Mouse (Mus musculus) layer of hippocampus, adult 11-12 months (tissue): ENCODE measurements at regions not wholly inside any gene's neighbourhood (a gene's known extent, or its start where the extent isn't known, plus 50 kb on each side); places are given as distances from the start of the nearest gene placed in this dataset.

Source experiments
- DNase-seq: peaks from one replicate; pipeline ENCODE4 v3.0.0; 2022; ENCODE audit warnings: low spot score

DNA sequence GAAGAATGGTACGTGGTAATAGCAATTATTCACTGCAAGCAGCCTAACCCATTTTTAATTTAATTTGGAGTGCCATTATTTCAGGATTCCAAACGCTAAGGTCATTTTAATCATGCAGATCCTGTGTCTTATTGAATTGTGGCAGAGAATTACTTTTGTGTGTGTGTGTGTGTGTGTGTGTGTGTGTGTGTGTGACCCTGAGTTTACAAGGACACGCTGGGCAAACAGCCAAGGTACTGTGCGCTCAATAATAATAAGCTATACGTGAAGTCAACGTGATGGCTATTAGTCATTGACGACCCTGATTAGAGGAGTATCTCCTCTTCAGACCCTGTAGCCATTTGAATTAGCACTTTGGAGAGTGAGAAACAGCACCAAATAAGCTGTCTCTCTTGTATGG, 144.1 kb downstream of the Klf7 start:
- DNase-seq, result no peak

DNA sequence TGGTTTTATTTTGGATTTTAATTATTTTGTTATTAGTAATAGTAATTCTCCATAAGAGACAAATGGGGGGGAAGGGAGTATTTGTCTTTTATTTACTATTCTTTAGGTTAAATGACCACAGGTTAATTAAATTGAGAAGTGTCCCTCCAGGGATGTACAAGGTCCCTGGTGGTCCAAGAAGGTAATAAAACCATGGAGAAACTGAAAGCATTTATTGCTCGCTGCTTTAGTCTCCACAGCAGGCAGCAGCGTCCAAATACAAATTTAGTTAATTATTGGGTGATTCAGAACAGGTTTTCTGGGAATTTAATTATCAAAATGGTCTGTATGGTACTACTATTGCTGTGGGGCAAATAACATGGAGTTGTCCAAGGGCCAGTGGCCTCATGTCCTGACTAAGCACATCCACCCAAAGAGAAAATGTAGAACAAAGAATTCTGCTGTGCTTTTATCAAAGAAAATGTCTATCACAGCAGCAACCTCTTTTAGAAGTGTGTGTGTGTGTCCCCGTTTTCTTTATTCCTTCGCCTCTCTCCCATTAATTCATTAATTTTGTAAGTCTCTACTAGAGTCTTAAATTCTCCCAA, 144.7 kb downstream of the Klf7 start:
- DNase-seq, result no peak

DNA sequence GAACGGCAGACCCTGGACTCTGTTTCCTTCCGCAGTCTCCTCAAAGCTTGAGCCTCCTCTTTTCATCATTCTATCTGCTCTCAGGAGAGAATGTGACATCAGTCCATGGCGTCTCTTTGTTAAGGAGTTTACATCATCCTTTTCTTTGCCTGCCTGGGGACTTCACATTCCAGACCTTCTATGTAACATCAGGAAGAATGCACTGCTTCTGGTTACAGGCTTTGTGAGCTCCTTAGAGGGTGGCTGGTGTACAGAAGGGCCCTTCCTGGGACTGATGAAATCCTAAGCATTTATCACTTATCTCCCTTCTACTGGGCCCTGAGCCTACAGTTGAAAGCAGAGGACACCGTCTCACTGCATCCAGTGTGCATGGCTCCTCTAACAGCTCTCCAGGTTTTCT, 145.2 kb downstream of the Klf7 start:
- DNase-seq, result no peak

DNA sequence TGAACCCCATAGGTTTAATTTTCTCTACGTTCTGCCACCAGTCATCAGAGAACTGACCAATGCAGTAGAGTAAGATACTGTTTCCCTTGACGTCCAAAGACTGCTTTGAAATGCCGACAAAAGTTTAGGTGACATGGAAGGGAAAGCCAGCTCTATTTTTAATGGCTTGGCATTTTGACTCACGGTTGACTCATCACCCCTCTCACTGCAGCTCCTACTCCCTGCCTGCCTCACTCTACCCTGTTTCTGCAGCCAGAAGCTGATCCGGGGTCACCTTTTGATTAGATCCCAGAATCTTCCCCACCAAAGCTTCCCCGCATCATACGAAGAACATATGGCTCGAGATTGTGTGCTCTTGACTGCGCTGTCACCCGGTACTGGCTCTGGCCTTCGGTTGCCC, 154.2 kb downstream of the Klf7 start:
- DNase-seq, result no peak

DNA sequence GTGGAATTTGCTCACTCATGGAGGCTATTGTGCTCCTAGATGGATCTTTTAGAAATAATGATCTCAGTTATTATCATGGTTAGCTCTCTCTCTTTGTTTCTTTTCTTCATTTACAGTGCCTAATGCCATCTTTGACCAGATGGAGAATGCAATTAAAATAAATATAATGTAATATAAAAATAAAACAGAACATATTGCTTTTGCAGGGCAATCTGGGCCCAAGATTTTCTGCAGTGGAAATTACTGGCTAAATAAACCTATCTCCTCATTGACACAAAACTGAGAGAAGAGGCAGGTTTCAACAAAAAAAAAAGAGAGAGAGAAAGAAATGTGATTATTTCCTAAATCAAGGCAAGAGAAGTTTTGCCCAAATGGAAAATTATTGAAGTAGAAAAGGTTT, 156.6 kb downstream of the Klf7 start:
- no peak for DNase-seq

DNA sequence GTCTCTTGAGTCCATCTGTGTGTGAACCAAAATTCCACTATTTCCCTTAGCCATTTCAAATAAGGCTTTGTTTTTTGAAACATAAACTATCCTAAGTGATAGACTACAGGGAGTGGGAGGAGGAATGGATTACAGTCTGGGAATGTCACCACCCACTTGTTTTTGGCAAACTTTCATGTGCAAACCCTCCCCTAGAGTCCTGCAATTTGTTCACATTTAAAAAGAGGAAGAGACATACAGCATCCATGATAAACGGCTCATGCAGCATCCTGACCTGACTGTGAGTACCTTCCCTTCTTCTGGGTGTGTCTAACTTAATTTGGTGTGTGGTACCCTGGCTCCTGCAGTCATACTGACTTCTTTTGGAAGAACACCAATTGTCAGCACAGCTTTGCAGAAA, 157.6 kb downstream of the Klf7 start:
- DNase-seq, result peak; percentile 29

DNA sequence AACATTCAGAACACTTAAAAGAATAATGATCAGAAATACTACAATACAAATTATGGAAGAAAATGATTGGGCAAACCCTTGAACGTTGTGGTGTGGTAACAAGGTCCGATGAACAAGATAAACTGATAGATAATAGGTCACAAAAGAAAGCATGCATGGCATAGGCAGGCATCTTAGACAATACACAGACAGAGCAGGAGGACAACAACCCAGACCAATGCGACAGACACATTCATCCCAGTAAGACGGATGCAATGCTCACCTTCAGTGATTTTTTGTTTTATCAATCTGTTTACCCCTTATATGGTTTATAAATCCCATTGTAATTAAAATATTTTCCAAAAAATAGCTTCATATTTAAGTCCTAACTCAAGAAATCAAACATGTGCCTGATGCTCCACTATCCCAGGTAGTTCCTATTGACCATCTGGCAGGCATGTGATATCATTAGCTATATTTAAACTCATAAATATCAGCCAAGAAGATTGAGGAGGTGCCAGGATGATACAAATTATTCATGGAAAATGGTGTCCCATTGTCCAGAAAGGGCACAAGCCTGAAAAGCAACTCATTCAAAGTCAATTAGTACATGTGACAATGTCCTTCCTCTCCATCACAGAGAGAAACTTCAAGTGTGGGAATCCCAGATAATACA, 166.3 kb downstream of the Klf7 start:
- no peak for DNase-seq

DNA sequence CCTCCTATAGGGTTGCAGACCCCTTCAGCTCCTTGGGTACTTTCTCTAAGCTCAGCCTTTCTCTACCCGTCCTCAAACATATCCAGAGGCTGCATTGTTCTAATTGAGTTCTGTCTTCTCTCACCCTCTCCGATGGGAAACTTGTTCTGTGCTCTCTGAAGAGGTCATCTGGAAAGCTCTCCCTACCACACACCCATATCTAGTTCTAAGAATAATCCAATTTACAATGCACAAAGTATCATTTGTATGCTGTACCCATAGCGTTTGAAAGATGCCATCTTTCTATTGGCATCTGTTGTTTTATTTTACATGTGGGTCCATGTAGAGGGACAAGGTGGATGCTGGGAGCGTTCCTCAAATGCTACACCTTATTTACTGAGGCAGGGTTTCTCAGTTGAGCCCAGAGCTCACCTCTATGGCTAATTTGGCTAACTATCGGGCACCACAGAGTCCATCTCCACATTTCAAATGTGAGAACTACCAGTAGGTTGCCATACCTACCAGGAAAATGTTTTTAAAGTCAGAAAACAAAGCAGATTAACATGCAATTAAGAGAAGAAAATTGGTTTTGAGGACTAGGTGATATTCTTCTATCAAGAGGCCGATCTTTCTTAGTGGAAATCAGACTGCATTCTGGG, 167.1 kb downstream of the Klf7 start:
- DNase-seq, result no peak

DNA sequence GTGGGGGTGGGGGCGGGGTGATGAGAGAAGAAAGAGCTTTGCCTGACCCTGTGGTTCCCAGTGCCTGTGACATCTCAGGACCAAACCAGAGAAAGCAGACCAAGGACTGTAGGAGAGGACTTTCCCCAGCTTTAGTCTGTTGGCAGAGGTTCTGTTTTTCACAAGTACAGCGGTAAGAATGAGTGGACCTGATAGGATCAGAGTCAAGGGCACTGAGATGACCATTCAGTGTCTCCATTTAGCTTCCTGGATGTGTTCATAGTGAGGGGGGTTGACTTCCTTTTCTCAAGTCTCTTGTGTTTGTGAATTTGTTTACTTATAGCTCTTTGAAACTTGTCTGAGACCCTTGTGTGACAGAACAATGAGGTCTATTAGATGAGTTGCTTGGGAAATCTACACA, 167.9 kb downstream of the Klf7 start:
- no peak for DNase-seq

DNA sequence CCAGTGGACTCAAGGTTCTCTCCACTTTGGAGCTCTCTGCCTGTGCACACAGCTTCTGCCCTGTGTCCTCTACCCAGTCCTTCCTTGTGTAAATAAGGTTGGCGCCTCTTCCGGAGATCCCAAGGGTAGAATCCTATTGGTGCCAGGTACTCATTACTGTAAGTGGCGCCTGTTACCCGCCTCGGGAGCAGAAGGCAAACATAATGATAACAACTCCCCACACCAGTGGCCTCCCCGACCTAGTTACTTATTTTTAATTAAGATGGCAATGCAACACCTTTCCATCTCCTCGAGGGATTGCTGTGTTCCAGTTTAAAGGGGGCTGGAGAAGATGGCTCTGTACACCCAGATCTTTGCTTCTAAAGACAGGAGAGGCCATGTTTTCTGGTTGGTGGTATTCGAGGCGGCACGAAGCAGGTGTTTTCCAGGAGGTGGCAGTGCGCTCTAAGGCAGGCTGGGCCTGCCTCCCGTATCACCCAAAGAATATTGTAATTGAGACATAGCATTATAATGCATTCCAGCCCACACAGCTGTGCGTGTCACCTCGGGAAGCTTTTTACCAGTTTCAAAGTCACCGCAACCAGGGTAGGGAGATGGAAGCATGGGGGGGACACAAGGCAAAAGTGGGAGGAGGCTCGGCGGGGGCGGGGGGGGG, 168.7 kb downstream of the Klf7 start:
- peak; percentile 72 for DNase-seq

DNA sequence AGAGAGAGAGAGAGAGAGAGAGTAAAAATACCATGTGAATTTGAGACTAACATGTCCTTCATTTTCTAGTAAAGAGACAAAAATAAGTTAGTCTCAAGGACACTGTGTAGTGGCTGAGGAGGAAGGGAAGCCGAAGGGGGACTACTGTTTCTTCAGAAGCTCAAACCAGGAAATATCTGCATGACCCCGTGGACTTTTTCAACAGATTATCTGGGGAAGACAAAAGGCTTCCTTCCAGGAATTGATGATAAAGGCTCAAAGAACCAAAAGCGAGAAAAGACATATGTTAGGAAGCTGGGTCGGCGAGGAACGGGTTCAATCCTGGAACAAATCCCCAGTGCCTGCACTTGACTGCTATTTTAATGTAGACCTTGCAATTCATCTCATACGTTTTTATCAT, 170.4 kb downstream of the Klf7 start:
- DNase-seq, result no peak

DNA sequence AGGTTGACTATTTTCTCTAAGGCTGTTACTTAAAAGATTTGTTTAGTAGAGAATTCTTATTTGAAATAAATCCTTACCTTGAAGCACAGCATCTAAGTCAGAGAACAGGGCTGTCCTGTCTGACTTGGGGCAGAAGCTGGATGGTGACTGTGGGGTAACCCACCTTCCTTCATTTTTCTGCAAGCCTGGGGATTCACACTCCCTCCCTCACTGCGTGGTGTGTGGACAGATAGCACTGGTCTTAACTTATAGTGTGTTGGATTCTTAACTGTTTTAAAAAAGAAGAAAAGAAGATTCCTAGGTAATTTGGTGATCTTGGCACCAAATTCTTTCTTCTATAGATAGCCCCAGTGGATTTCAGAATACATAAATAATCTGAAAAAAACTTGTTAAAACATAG, 174.8 kb downstream of the Klf7 start:
- DNase-seq, result no peak

DNA sequence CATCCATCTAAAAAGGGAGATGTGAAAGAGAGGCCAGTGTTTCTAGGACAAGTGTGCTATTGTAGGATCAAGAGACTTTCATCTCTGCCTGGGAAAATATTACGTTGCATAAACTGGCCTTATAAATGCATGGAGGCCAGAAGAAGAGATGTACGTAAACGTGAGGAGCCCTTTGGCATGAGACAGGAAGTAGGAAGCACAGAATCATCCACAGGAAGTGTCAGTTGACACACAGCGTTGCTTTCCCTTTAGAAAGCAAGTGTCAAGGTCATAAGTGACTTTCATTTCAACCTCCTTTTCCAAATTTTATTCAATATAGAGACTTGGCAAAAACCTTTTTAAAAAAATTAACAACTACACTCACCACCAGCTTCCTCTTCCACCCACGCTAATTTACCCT, 175.2 kb downstream of the Klf7 start:
- DNase-seq, result no peak

DNA sequence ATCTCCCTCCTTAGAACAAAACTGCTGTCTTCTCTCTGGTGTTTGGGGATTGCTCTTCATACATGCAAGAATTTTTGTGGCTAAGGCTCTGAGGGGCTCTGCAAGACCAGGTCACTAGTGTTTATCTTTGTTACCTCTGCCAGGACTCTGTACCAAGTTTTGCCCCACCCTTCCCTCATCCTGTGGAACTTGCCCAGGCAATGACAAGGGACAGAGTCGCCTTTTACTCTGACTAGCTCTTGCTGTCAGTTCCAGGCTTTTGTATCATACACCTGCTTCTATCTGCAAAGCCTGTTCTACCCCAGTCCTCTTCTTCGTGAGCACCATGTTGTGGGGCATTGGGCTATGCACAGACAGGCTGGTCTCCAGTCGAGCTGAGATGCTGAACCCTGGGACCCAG, 175.7 kb upstream of the 4933402D24Rik start:
- no peak for DNase-seq

DNA sequence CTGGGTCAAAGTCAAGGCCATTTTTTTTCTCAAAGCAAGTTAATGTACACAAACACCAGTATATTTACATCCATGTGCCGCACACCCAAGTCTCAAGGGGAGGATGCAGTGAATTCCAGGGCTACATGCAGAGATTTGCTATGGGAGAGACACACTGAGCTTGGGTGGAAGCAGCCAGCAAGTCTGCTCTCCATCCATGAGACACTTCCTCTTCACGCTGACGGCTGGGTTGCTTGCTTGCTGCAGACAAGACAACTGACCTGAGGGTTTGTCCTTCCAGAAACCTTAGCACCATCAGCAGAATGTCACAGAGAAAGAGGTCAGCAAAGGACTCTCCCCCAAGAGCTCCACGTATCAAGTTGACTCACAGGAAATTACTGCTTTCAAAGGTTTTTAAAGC, 169.3 kb upstream of the 4933402D24Rik start:
- no peak for DNase-seq

DNA sequence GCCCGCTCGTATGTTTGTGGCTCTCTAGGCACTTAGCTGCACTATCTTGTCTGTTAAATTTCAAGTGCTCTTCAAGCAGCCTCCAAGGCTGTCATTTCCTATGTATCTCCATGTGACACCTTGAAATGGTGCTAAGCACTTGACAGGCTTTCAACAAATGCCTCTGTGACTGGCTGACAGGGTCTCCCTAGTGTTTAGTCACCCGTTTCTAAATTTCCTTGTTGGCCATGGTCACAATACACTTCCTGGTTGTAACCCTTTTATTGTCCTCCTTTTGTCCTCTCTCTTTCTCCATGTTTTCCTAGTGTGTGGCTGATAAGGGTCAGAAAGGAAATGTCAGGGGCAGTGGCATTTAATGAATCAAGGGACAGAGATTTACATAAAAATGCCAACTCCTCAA, 168.4 kb upstream of the 4933402D24Rik start:
- no peak for DNase-seq

DNA sequence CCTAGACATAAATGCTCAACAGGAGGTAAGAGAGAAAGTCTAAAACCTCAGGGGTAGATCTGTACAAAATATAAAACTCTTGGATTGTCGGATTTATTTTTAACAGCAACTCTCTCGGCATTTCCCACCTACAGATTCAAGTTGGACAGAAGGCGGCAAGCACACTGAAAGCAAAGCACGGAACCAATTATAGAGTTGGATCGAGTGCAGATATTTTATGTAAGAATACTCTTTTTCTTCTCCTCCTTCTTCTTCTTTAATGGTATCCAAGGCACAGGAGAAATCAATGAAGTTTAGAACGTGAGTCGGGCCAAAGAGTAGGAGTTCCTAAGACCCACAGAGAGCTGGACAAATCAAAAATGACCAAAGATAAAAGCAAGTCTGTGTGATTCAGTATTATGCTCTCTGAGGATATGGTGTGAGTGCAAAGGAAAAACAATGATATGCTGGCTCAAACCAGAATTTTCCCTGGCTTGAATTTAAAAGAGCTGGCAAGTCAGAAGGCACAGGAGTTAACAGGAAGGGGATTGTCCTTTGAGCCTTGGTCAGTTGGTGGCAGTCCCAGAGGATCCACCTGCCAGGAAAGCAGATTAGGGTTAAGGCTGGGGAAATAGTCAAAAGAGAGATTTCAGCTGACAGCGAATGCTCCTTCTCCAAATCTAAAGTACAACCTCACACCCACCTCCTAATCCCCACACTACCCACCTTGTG, 165.7 kb upstream of the 4933402D24Rik start:
- peak; percentile 37 for DNase-seq

DNA sequence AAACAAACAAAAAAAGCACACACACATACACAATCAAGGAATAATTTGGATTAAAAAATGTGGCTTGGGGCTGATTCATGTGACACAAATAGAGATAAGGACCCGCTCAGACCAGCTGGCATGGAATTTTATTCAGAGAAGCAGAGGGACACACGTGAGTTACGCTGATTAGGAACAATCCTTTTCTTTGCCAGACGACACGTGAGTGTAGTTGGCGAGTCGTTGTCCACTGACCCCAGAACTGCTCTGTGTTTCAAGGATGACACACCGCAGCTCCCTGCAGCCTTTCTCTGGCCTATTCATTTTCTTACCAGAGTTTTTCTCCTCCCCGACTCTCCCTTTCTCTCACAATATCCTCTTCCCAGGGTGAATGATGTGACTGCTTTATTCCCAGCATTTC, 163.4 kb upstream of the 4933402D24Rik start:
- DNase-seq, result no peak

DNA sequence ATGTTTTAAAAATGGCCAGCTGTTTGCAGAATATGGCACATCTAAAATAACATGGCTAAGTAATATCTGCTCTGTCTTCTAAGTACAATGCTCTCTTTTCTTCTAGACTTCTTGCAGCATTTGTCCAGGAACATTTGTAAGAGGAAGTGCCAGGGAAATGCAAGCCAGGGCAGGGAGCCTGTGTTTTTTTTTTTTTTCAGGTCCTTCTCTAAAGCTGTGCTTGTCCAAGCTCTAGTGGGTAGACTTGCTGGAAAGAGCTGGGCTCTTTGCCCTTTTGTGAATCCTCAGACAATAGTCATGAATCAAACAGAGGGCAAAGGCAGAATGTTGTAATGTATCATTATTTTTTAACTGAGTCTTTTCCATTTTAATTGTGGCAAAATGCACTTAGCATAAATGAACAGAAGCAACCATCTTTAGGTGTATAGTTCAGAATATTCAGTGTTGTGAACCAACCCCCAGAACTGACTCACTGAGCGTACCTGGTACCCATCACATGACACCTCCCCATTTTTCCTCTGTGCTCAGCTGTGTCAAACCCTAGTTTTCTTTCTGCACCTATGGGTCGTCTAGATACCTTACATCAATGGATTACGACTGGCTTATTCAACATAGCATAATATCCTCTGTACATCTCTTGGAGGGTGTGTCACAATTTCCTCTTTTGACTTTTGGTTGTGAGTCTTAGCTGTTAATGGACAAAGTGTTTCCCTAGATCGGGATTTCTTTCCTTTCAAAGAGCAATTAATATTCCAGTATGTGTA, 160.5 kb upstream of the 4933402D24Rik start:
- peak; percentile 13 for DNase-seq

DNA sequence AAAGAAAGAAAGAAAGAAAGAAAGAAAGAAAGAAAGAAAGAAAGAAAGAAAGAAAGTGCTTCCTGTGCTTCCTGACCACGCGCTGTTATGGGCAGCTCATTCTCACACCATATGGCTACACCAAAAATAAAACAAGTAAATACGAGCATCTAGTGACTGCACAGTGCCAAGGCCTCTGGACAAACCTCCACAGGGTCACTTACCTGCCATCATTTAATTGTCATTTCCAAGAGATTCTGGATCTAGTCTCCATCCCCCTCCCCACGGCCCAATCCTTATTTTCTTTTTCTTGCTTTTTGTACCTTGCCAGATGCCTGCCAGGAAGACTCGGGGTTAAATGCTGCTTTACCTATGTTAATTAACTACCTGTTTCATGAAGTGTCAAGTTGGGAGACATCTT, 159.8 kb upstream of the 4933402D24Rik start:
- no peak for DNase-seq

DNA sequence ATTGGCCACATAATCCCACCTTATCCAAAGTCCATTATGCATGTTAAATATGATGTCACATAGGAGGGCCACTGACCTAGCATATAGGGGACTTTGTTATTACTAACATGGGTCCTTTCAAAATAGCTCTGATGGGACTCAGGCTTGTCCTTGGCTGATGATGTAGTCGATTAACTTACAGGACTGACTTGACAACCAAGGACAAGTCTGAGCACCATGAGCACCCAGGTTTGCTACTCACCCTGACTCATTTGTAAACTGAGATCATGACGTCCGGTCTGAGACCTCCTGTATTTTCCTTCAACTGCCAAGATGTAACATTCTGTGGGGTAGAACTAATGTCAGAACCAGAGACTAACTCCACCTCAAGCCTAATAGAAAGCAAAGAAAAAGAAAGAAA, 159.3 kb upstream of the 4933402D24Rik start:
- DNase-seq, result no peak
